Mouse (Mus musculus) neural tube, embryonic 11.5 days (tissue): ENCODE data around the gene Btbd18. TPM values are rescaled to one million over a fixed set of nuclear protein-coding genes. Genes with fewer than 3 reads are reported as not detected.
A peak's percentile ranks its signal among the peaks of the same experiment; 100 is the strongest.

Experiments used
- ATAC-seq: fragments of 200-750 bp; cut with Nextera tagmentation; 2 replicates; pipeline ENCODE4 v1.8.0; 2017; ENCODE audit warnings: moderate number of reproducible peaks, mild to moderate bottlenecking, moderate TSS enrichment, moderate library complexity; ENCODE audit not compliant: insufficient read depth, low FRiP score, low TSS enrichment
- DNase-seq: peaks from one replicate; pipeline ENCODE4 v3.0.0-alpha.2; 2015; ENCODE audit warnings: low spot score
- H3K27ac ChIP-seq: fragments of 300-500 bp; sonication (generic); 2 replicates; pipeline ENCODE4 v1.5.1; 2014; ENCODE audit warnings: low read depth, mild to moderate bottlenecking, low read length
- H3K27me3 ChIP-seq: fragments of 300-500 bp; sonication (generic); 2 replicates; pipeline ENCODE4 v1.6.1; 2014; ENCODE audit warnings: mild to moderate bottlenecking, low read length, mixed read lengths; ENCODE audit not compliant: control insufficient read depth, insufficient read depth
- H3K36me3 ChIP-seq: fragments of 300-500 bp; sonication (generic); 2 replicates; pipeline ENCODE4 v1.6.1; 2014; ENCODE audit warnings: mild to moderate bottlenecking, low read length, moderate library complexity, mixed read lengths; ENCODE audit not compliant: control insufficient read depth, insufficient read depth
- H3K4me1 ChIP-seq: fragments of 300-500 bp; sonication (generic); 2 replicates; pipeline ENCODE4 v1.6.1; 2014; ENCODE audit warnings: low read length, mixed read lengths; ENCODE audit not compliant: control insufficient read depth, insufficient read depth
- H3K4me2 ChIP-seq: fragments of 300-500 bp; sonication (generic); 2 replicates; pipeline ENCODE4 v1.6.1; 2014; ENCODE audit warnings: low read depth, mild to moderate bottlenecking, moderate library complexity
- H3K4me3 ChIP-seq: fragments of 300-500 bp; sonication (generic); 2 replicates; pipeline ENCODE4 v1.5.1; 2014; ENCODE audit warnings: low read depth, low read length
- H3K9ac ChIP-seq: fragments of 300-500 bp; sonication (generic); 2 replicates; pipeline ENCODE4 v1.6.1; 2014; ENCODE audit warnings: mild to moderate bottlenecking, low read length
- H3K9me3 ChIP-seq: fragments of 300-500 bp; sonication (generic); 2 replicates; pipeline ENCODE4 v1.6.1; 2016; ENCODE audit warnings: low read length; ENCODE audit not compliant: control insufficient read depth
- WGBS: fragments of 180-500 bp; shearing (Covaris S2); extraction: QIAGEN DNeasy Blood & Tissue Kit; methylation state at CpG from one replicate; pipeline ENCODE4 v1.1.7; 2014; 5-methylcytosine and 5-hydroxymethylcytosine counted together
- polyA plus RNA-seq: library from polyadenylated mRNA; unstranded; fragments of >200 nt; fragmentation: Nextera tagmentation; extraction: Ambion mirVana; gene quantifications from 2 replicates; pipeline ENCODE4 v1.2.1, GENCODE M21; 2014

The Btbd18 gene
- polyA plus RNA-seq, 1 experiment from 2014 or later: 0.21 TPM

GRCm38 (mm10) chr2:84703497-84703896, 44.6 kb downstream of the Btbd18 start:
- WGBS: 97% methylated on average over 1 of the region's 1 CpGs
- H3K9me3 ChIP-seq: no peaks in the 10 kb centered on the region
- DNase-seq (no peak), ATAC-seq (no peak)
- no peak overlapping the region for H3K27ac ChIP-seq
- H3K9ac ChIP-seq: no peak overlapping the region
- H3K4me2 ChIP-seq: no peak overlapping the region
- no peak overlapping the region for H3K4me3 ChIP-seq
- H3K36me3 ChIP-seq: no peaks in the 10 kb centered on the region; the same call in 1 of the 2 replicates
- no peaks in the 10 kb centered on the region for H3K27me3 ChIP-seq
- no peaks in the 10 kb centered on the region for H3K4me1 ChIP-seq

DNA sequence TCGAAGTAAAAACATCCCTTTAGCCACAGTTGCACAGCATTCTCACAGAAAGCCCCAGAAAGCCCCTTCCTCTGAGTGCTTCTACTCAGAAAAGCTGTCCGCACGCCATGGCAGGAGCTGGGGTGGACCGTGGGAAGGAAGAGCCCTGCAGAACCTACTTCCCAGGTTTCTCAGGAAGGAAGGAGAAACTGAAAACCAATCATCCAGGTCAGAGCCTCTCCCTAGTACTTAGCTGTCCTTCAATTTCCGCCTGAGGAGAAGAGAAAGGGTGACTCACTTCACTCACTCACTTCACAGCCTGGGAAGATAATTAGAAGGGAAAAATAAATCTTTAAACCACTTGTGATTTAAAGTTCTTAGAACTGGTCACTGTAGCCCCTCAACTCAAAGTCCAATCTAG, 45.5 kb downstream of the Btbd18 start:
- H3K4me3 ChIP-seq: no peak overlapping the region
- WGBS: 91% methylated on average over 5 of the region's 5 CpGs
- no peak overlapping the region for H3K4me2 ChIP-seq
- no peak overlapping the region for H3K9ac ChIP-seq
- DNase-seq: no peak
- no peak overlapping the region for H3K27ac ChIP-seq
- no peak for ATAC-seq
- no peaks in the 10 kb centered on the region for H3K4me1 ChIP-seq
- peaks cover 2% of the 10 kb centered on the region; the same call in 1 of the 2 replicates for H3K36me3 ChIP-seq
- no peaks in the 10 kb centered on the region for H3K9me3 ChIP-seq
- H3K27me3 ChIP-seq: no peaks in the 10 kb centered on the region

- 89% methylated on average over 1 of the region's 1 CpGs for WGBS
- no peak overlapping the region for H3K9ac ChIP-seq
- H3K36me3 ChIP-seq: peaks cover 4% of the 10 kb centered on the region
- H3K27ac ChIP-seq: no peak overlapping the region
- H3K27me3 ChIP-seq: no peaks in the 10 kb centered on the region
- DNase-seq (no peak), ATAC-seq (no peak)
- no peak overlapping the region for H3K4me2 ChIP-seq
- no peak overlapping the region for H3K4me3 ChIP-seq
- no peaks in the 10 kb centered on the region for H3K9me3 ChIP-seq
- H3K4me1 ChIP-seq: no peaks in the 10 kb centered on the region
Observed at GRCm38 (mm10) chr2:84705295-84705694, 46.4 kb downstream of the Btbd18 start.

- Histone ChIP-seq H3K9me3 (no peaks in the 10 kb centered on the region), H3K4me1 (no peaks in the 10 kb centered on the region), H3K36me3 (peaks cover 4% of the 10 kb centered on the region), H3K4me3 (no peak overlapping the region), H3K9ac (no peak overlapping the region), H3K27ac (no peak overlapping the region), H3K4me2 (no peak overlapping the region), H3K27me3 (no peaks in the 10 kb centered on the region)
- ATAC-seq (no peak), DNase-seq (no peak)
- 30% methylated on average over 1 of the region's 1 CpGs for WGBS
Observed at GRCm38 (mm10) chr2:84707523-84707922, 48.6 kb downstream of the Btbd18 start.

DNA sequence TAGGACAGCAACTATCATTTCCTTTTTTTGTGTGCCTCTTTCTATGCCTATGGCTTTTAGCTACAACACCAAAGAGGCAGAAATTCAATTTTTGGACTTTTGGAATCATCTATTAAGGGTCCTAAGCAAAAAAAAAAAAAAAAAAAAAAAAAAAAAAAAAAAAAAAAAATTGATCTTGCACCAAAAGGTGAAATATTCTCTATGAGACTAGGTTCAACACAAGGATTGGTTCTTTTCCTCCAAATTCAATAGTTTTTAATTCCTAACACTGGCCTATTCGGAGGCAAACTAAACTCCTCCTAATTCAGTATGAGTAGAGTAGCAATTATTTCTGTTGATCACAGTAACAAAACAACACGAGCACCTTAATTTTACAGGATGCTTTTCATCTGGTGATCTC, 53.0 kb downstream of the Btbd18 start:
- peaks cover 4% of the 10 kb centered on the region for H3K36me3 ChIP-seq
- no peak overlapping the region for H3K9ac ChIP-seq
- ATAC-seq (no peak), DNase-seq (no peak)
- no peak overlapping the region for H3K4me2 ChIP-seq
- no peaks in the 10 kb centered on the region for H3K9me3 ChIP-seq
- H3K27ac ChIP-seq: no peak overlapping the region
- H3K4me3 ChIP-seq: no peak overlapping the region
- peaks cover 14% of the 10 kb centered on the region for H3K4me1 ChIP-seq
- 91% methylated on average over 2 of the region's 2 CpGs for WGBS
- no peaks in the 10 kb centered on the region for H3K27me3 ChIP-seq

DNA sequence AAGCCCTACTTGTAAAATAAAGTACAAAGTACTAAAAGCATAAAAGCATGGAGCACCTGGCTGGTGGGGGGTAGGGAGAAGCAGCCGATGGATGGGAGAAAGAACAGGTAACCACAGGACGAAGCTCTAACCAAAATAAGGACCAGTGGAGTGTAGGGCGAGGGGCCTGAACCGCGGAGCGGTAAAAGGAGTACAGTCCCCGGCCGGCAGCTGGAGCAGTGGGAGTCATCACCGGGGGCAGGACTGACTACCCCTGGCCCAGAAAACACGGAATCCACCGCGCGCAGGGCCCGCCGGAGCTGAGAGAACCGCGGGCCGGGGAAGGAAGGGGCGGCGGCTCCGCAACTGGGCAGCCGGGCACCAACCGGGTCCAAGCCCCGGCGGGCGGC, 55.5 kb downstream of the Btbd18 start:
- Histone ChIP-seq H3K36me3 (peaks cover 2% of the 10 kb centered on the region), H3K9ac (peak overlapping the region; percentile 86), H3K4me2 (peak overlapping the region; percentile 81), H3K4me3 (peak overlapping the region; percentile 87), H3K27ac (peak overlapping the region; percentile 95), H3K9me3 (no peaks in the 10 kb centered on the region), H3K4me1 (peaks cover 14% of the 10 kb centered on the region), H3K27me3 (no peaks in the 10 kb centered on the region)
- ATAC-seq: no peak; the same call in 1 of the 2 replicates
- DNase-seq: no peak
- WGBS: under 1% methylated on average over 21 of the region's 26 CpGs

DNA sequence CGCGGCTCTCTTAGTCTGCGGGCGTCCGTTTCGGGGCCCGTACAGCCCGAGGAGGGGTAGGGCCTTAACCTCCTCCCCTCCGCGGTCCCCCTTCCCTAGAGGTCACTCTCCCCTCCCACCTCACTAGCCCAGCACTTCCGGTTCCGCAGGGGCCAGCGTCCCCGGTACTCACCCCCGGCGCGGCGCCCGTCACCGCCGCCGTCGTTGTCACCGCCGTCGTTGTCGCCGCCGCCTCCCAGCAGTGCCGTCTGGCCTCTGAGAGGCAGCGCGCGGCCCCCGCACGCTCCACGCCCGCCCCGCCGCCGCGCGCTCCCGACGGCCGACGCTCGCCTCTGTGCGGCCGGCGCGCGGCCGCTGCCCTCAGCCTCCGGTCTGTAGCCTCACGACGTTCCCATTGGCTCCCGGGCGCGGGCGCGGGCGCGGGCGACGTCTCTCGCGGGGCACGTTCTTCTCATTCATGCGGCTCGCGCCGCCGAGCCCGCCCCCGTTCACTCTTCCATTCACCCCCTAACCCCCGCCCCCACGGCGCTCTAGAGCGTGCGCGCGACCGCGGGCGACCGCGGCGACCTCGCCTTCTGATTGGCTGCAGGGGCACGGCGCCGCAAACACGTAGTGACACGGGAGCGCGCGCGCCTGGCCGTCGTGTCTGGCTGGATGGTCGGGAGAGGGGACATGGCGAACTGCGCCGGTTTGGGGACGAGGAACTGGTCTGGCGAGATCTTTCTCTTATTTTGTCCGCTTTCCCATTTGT, 56.1 kb downstream of the Btbd18 start, which contains the start of gene Zdhhc5:
Zdhhc5 (minus strand) TSS at position 370 of the 751 bp plus-strand sequence.
- peak within 1 kb of the TSS; percentile 86 for H3K9ac ChIP-seq
- no peaks in the 10 kb centered on the region for H3K9me3 ChIP-seq
- peak within 1 kb of the TSS; percentile 81 for H3K4me2 ChIP-seq
- peaks cover 14% of the 10 kb centered on the region for H3K4me1 ChIP-seq
- no peaks in the 10 kb centered on the region for H3K27me3 ChIP-seq
- peaks cover 2% of the 10 kb centered on the region; the same call in 1 of the 2 replicates for H3K36me3 ChIP-seq
- ATAC-seq (peak; percentile 96), DNase-seq (peak; percentile 99)
- peak within 1 kb of the TSS; percentile 87 for H3K4me3 ChIP-seq
- WGBS: under 1% methylated on average over 90 of the region's 107 CpGs
- peak within 1 kb of the TSS; percentile 95 for H3K27ac ChIP-seq

GRCm38 (mm10) chr2:84715562-84716361, 56.9 kb downstream of the Btbd18 start:
- peaks cover 14% of the 10 kb centered on the region for H3K4me1 ChIP-seq
- WGBS: under 1% methylated on average over 33 of the region's 33 CpGs
- H3K9ac ChIP-seq: peak overlapping the region; percentile 86
- H3K27me3 ChIP-seq: no peaks in the 10 kb centered on the region
- no peaks in the 10 kb centered on the region for H3K36me3 ChIP-seq
- peak overlapping the region; percentile 95 for H3K27ac ChIP-seq
- peak; percentile 69 for DNase-seq
- H3K9me3 ChIP-seq: no peaks in the 10 kb centered on the region
- peak overlapping the region; percentile 87 for H3K4me3 ChIP-seq
- ATAC-seq: peak; percentile 94
- peak overlapping the region; percentile 81 for H3K4me2 ChIP-seq
